Mouse (Mus musculus) hindbrain, embryonic 15.5 days (tissue): Measurements from ENCODE around the gene Copz1. TPM values are rescaled to one million over a fixed set of nuclear protein-coding genes. Genes with fewer than 3 reads are reported as not detected.
"Not testable (repeated sequence)": the region's sequence is repeated elsewhere in the genome, so short reads cannot be mapped to it uniquely, and the experiment has no call there.

Experiments used
- ATAC-seq: fragments of 200-750 bp; cut with Nextera tagmentation; 2 replicates; pipeline ENCODE4 v1.8.0; 2017; ENCODE audit warnings: low read depth, moderate number of reproducible peaks, moderate TSS enrichment; ENCODE audit not compliant: low FRiP score
- H3K27ac ChIP-seq: fragments of 300-500 bp; sonication (generic); replicated peaks from 2 replicates; pipeline ENCODE4 v1.5.1; 2015; ENCODE audit warnings: mild to moderate bottlenecking, inconsistent platforms
- H3K27me3 ChIP-seq: fragments of 300-500 bp; sonication (generic); 2 replicates; pipeline ENCODE4 v1.6.1; 2015; ENCODE audit warnings: control low read depth, inconsistent platforms
- H3K36me3 ChIP-seq: fragments of 300-500 bp; sonication (generic); 2 replicates; pipeline ENCODE4 v1.6.1; 2015; ENCODE audit warnings: control low read depth, inconsistent platforms
- H3K4me1 ChIP-seq: fragments of 300-500 bp; sonication (generic); replicated peaks from 2 replicates; pipeline ENCODE4 v1.6.1; 2015; ENCODE audit warnings: control low read depth, inconsistent platforms
- H3K4me2 ChIP-seq: fragments of 300-500 bp; sonication (generic); 2 replicates; pipeline ENCODE4 v1.6.1; 2015; ENCODE audit warnings: moderate library complexity, mild to moderate bottlenecking, inconsistent platforms
- H3K4me3 ChIP-seq: fragments of 300-500 bp; sonication (generic); 2 replicates; pipeline ENCODE4 v1.5.1; 2015; ENCODE audit warnings: mild to moderate bottlenecking, inconsistent platforms
- H3K9ac ChIP-seq: fragments of 300-500 bp; sonication (generic); 2 replicates; pipeline ENCODE4 v1.6.1; 2015; ENCODE audit warnings: inconsistent platforms
- H3K9me3 ChIP-seq: fragments of 300-500 bp; sonication (generic); 2 replicates; pipeline ENCODE4 v1.6.1; 2016; ENCODE audit warnings: control low read depth, inconsistent platforms
- WGBS: fragments of 180-500 bp; shearing (Covaris S2); methylation state at CpG from one replicate; pipeline ENCODE4 v1.1.7; 2015; 5-methylcytosine and 5-hydroxymethylcytosine counted together
- polyA plus RNA-seq: library from polyadenylated mRNA; unstranded; fragments of >200 nt; fragmentation: Nextera tagmentation; extraction: Ambion mirVana; gene quantifications from 2 replicates; pipeline ENCODE4 v1.2.1, GENCODE M21; 2015

Copz1 gene
- polyA plus RNA-seq, 1 experiment from 2014 or later: 208 TPM

DNA sequence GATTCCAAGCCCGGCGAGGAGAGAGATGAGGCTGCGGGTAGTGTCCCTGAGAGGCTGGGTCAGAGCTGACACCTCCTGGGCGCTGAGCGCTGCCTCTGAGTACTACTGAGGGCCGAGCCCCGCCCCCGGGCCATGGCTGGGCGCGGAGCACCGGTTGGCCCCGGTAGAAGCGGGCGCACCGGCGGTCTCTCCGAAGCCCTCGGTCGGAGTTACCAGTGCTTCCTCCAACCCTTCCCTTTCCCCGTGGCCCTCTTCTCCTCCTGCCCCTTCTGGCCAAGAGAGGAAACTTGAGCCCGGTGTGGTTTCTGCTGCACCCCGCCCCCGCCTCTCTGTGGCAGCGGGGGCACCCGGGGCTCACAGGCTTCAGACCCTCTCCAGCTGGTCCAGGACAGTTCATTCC, 17.3 kb upstream of the Copz1 start:
- Histone ChIP-seq H3K4me2 (peak overlapping the region; percentile 79), H3K27me3 (peaks cover 3% of the 10 kb centered on the region; the same call in 1 of the 2 replicates), H3K27ac (no peak overlapping the region), H3K9me3 (no peaks in the 10 kb centered on the region), H3K4me1 (peaks cover 11% of the 10 kb centered on the region), H3K36me3 (no peaks in the 10 kb centered on the region), H3K4me3 (peak overlapping the region; percentile 33), H3K9ac (peak overlapping the region; percentile 47)
- 1% methylated on average over 25 of the region's 25 CpGs for WGBS
- ATAC-seq: peak; percentile 63

DNA sequence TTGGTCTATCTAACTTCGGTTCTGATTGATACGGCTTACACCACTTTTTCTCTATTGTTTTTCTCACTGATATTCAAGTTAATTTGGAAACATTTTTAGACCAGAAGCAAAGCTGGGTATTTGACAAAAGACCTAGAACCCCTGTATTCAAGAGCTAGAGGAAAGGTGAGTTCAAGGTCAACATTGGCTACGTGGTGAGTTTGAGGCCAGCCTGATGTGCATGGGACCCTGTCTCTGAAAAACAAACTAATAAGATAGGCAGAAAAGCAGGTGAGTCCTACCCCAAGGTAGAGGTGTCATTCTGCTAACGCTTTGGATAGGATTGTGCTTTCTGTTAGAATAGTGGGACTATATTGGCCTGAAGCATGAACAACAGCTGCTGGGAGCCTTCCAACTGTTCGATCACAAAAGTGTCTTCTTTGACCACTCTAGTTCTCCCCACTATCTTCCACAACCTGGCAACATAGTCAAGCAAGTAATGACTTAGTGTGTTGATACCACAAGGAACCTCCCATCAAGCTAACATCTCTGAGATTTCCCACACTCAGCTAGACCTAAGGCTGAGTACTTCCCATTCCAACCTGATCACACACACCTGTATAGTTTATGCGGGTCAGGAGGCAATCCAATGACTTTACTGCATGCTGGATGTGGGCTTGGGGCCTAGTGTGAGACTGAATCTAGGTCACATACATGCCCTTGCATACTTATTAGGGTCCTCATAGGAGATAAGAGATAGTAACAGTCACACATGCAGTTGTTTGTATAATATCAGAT, 16.1 kb upstream of the Copz1 start:
- H3K4me1 ChIP-seq: peaks cover 11% of the 10 kb centered on the region
- H3K27me3 ChIP-seq: peaks cover 3% of the 10 kb centered on the region; the same call in 1 of the 2 replicates
- no peak overlapping the region for H3K4me3 ChIP-seq
- H3K4me2 ChIP-seq: no peak overlapping the region
- no peak for ATAC-seq
- no peak overlapping the region for H3K9ac ChIP-seq
- no peaks in the 10 kb centered on the region for H3K36me3 ChIP-seq
- no peaks in the 10 kb centered on the region for H3K9me3 ChIP-seq
- H3K27ac ChIP-seq: no peak overlapping the region
- WGBS: 91% methylated on average over 6 of the region's 6 CpGs

DNA sequence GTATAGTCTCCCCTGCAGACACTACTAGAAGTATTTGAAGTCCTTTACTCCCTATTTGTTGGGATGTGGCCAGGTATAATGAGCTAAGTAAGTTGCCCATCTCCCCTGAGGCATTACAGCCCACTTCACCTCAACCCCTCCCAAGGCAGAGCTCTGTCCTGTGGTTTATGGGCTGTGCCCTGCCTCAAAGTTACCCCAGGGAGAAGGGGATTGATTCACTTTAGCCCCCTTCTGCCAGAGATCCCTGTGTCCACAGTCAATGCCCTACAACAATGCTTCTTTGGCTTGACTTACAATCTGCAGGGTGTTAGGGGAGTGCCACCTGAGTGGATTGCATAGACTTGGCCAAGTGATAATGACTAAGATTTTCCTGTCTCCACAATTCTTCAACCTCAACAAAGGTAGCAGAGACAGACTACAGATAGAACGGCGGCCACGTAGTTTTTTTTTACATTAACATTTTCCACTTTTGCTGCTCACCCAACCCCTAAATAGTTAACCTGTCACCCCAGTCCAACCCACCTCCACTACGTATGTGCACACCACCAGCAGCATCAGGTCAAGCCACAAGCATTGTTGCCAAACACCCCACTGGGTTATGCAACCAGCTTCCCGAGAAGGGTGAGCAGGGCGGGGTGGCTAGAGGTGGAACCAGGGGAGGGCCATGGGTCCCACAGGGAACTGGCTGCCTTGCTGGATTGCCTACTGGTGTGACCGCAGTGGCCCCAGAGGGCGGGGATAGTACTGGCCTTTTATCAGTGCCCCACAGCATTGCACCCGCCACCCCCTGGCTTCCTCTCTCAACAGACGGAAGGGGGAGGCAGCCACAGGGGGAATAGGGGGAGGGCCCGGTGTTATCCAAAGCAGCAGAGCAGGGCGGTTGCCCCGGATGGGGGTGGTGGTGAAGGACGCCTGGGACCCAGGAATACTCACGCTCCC, 14.5 kb upstream of the Copz1 start, which contains the start of gene Nfe2:
TSS of gene Nfe2 (minus strand) at position 614 of the 939 bp plus-strand sequence.
- Histone ChIP-seq H3K27ac (no peak within 1 kb of the TSS), H3K9ac (no peak within 1 kb of the TSS), H3K36me3 (no peaks in the 10 kb centered on the region), H3K27me3 (peaks cover 3% of the 10 kb centered on the region; the same call in 1 of the 2 replicates), H3K4me1 (peaks cover 11% of the 10 kb centered on the region), H3K4me3 (no peak within 1 kb of the TSS), H3K4me2 (peak within 1 kb of the TSS; percentile 27; the same call in 1 of the 2 replicates), H3K9me3 (no peaks in the 10 kb centered on the region)
- WGBS: 16% methylated on average over 15 of the region's 15 CpGs
- no peak for ATAC-seq

DNA sequence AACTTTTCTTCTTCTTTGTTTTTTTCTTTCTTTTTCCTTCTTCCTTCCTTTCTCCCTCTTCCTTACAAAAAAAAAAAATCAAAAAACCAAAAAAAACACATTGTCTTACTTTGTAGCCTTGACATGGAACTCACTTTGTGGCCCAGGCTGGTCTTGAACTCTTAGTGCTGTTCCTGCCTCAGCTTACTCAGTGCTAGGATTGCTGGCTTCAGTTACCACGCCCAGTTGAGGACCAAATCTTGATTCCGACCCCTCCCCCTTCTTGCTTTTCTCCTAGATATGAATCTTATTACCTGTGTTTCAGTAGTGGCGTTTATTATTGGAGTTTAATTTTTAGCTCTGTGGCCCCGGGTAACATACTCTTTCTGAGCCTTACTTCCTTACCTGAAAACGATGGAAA, 13.4 kb upstream of the Copz1 start:
- 89% methylated on average over 5 of the region's 5 CpGs for WGBS

DNA sequence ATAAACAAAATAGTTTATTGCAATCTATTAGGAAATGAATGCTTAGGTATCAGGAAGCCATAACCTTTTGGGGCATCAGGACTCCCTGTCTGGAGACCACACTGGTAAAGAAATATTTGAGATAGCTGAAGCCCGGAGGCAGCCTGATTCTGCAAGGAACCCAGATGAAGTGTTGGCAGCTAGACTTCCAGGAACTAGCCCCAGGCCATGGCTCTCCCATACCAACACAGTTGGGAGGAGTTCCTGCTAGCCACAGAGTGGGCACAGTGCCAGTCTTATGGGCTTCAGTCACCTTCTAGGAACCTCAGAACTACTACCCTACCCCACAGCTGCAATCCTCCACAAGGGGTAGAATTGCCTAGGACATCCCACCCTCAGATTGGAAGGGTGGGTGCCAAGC, 12.5 kb upstream of the Copz1 start:
- H3K27me3 ChIP-seq: no peaks in the 10 kb centered on the region; the same call in 1 of the 2 replicates
- whole genome bisulfite sequencing: 82% methylated on average over 1 of the region's 1 CpGs
- H3K4me1 ChIP-seq: peaks cover 4% of the 10 kb centered on the region
- no peaks in the 10 kb centered on the region for H3K36me3 ChIP-seq
- no peak overlapping the region for H3K27ac ChIP-seq
- no peak overlapping the region for H3K9ac ChIP-seq
- H3K4me2 ChIP-seq: no peak overlapping the region
- no peak for ATAC-seq
- H3K4me3 ChIP-seq: no peak overlapping the region
- H3K9me3 ChIP-seq: no peaks in the 10 kb centered on the region

More for the DNA sequence above, 13.4 kb upstream of the Copz1 start:
- Histone ChIP-seq H3K36me3 (no peaks in the 10 kb centered on the region), H3K9ac (no peak overlapping the region), H3K4me3 (no peak overlapping the region), H3K27me3 (peaks cover 3% of the 10 kb centered on the region; the same call in 1 of the 2 replicates), H3K27ac (no peak overlapping the region), H3K4me1 (peaks cover 11% of the 10 kb centered on the region), H3K9me3 (no peaks in the 10 kb centered on the region), H3K4me2 (no peak overlapping the region)
- ATAC-seq: no peak

GRCm38 (mm10) chr15:103264794-103265193, 7.7 kb upstream of the Copz1 start:
- no peak for ATAC-seq
- H3K9ac ChIP-seq: no peak overlapping the region
- no peak overlapping the region for H3K4me3 ChIP-seq
- no peak overlapping the region for H3K4me2 ChIP-seq
- H3K27ac ChIP-seq: no peak overlapping the region
- H3K9me3 ChIP-seq: no peaks in the 10 kb centered on the region
- no peaks in the 10 kb centered on the region for H3K27me3 ChIP-seq
- WGBS: 93% methylated on average over 2 of the region's 2 CpGs
- H3K36me3 ChIP-seq: no peaks in the 10 kb centered on the region
- H3K4me1 ChIP-seq: no peaks in the 10 kb centered on the region

GRCm38 (mm10) chr15:103268903-103269302, 3.6 kb upstream of the Copz1 start:
- WGBS: 85% methylated on average over 4 of the region's 4 CpGs
- Histone ChIP-seq H3K27ac (no peak overlapping the region), H3K27me3 (no peaks in the 10 kb centered on the region), H3K4me3 (no peak overlapping the region), H3K36me3 (no peaks in the 10 kb centered on the region), H3K4me2 (no peak overlapping the region), H3K9me3 (no peaks in the 10 kb centered on the region), H3K4me1 (peaks cover 7% of the 10 kb centered on the region), H3K9ac (no peak overlapping the region)
- no peak for ATAC-seq

GRCm38 (mm10) chr15:103275943-103276342, 3.4 kb downstream of the Copz1 start:
- not testable (repeated sequence) for H3K4me2 ChIP-seq, H3K36me3 ChIP-seq, ATAC-seq, H3K4me3 ChIP-seq, H3K27ac ChIP-seq, H3K27me3 ChIP-seq, H3K9ac ChIP-seq, H3K9me3 ChIP-seq
- H3K4me1 ChIP-seq: peaks cover 26% of the 10 kb centered on the region
- WGBS: 96% methylated on average over 3 of the region's 3 CpGs

DNA sequence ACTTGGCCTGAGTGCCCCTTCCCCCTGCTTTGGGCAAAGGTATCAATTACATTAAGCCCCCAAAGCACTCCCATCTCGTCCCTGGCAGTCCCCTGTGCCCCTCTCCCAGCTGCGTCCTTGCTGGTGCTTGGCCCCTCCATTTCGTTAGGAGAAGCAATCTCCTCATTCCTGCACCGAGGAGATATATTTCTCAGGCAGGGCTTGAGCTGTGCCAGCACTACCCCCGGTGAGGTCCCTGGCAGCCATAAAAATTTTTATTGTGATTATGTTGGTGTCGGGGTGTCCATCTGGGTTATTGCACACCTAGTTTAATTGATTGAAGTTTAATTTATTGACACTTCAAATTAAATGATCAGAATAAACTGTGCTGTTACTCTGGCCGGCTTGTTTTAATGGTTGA, 5.4 kb downstream of the Copz1 start:
- ATAC-seq: no peak
- no peak overlapping the region for H3K9ac ChIP-seq
- no peaks in the 10 kb centered on the region for H3K9me3 ChIP-seq
- no peaks in the 10 kb centered on the region for H3K36me3 ChIP-seq
- H3K27ac ChIP-seq: no peak overlapping the region
- no peak overlapping the region for H3K4me2 ChIP-seq
- 62% methylated on average over 7 of the region's 7 CpGs for WGBS
- H3K4me1 ChIP-seq: peaks cover 26% of the 10 kb centered on the region
- no peak overlapping the region for H3K4me3 ChIP-seq
- no peaks in the 10 kb centered on the region for H3K27me3 ChIP-seq

GRCm38 (mm10) chr15:103279750-103280149, 7.2 kb downstream of the Copz1 start:
- Histone ChIP-seq H3K4me1 (peaks cover 11% of the 10 kb centered on the region), H3K9ac (no peak overlapping the region), H3K4me2 (no peak overlapping the region), H3K9me3 (no peaks in the 10 kb centered on the region), H3K36me3 (no peaks in the 10 kb centered on the region), H3K4me3 (no peak overlapping the region), H3K27me3 (no peaks in the 10 kb centered on the region), H3K27ac (no peak overlapping the region)
- no peak for ATAC-seq
- WGBS: 59% methylated on average over 3 of the region's 3 CpGs

DNA sequence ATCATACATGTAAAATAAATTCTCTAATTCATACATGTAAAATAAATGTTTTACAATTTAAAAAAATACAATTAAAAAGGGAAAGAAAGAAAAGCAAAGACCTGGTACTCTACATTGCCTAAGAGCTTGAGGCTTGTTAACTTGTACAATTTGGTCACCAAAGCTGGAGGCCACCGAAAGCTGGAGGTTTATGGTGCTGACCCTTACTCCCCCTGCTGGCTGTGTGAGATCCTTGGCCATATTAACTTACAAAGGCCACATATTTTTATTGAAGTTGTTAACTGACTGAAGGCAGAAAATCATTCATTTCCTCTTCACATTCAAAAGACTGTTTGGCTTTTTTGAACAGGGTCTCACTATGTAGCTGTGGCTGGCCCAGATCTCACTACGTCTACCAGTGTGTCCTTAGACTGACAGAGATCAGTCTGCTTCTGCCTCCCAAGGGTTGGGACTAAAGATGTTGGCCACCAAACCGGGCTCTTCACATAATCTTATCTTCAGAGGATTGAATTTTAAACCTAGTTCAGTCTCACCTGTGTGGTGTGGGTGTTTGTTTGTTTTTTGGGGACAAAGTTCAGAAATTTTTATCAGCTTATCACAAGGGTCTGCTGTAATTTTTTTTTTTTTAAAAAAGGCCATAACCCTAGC, 8.4 kb downstream of the Copz1 start:
- Histone ChIP-seq H3K27ac (no peak overlapping the region), H3K4me2 (no peak overlapping the region), H3K27me3 (no peaks in the 10 kb centered on the region), H3K4me1 (peaks cover 21% of the 10 kb centered on the region), H3K4me3 (no peak overlapping the region), H3K9me3 (no peaks in the 10 kb centered on the region), H3K36me3 (no peaks in the 10 kb centered on the region), H3K9ac (no peak overlapping the region)
- 72% methylated on average over 3 of the region's 3 CpGs for WGBS
- ATAC-seq: no peak
